Mouse (Mus musculus): ENCODE results near the gene Tmsb15l.
"Not testable (repeated sequence)": the region's sequence is repeated elsewhere in the genome, so short reads cannot be mapped to it uniquely, and the experiment has no call there.

Tmsb15l gene

DNA sequence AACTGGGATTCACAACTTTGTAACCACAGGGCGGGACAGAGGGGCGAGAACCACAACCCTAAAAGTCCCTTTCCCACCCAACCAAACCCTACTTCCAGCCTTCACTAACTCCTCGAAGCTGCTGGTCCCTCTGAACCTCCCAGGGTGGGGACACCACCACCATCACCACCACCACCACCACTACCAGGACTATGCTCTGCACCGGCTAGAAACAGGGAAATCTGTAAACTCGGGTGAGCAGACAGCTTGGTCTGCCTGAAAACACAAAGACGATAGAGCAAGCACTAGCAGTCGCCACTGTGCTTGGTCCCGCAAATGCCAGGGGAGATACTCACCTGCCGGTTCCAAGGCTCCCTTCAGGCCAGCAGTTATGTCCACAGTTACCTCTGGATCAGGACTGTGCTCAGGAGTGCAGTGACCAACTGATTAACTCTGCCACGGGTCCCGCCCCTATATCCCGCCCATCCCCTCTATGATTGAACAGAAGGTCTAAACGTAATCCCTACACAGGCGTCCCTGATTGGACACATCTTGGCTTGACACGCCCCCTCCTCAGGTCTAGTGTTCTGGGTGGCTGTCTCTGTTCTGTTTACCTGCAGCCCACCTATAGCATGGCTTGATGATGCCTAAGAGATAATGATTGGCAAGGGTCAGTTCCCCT lies at the start of gene Tmsb15l, which contains the start of gene Tmsb15b1:
Gene Tmsb15l, minus strand, starts transcription at position 446 of the 661 bp plus-strand sequence.
Gene Tmsb15b1, minus strand, starts transcription at position 451 of the 661 bp plus-strand sequence.
- no peak for DNase-seq (ENCODE audit: low read depth, low spot score)

- DNase-seq (ENCODE audit: low read depth, low spot score): peak; percentile 29
Observed at GRCm38 (mm10) chrX:137019310-137019709, 42.6 kb upstream of the Tmsb15l start.

- DNase-seq (ENCODE audit: low read depth, low spot score): no peak
Observed at GRCm38 (mm10) chrX:137017668-137018067, 41.0 kb upstream of the Tmsb15l start.

DNA sequence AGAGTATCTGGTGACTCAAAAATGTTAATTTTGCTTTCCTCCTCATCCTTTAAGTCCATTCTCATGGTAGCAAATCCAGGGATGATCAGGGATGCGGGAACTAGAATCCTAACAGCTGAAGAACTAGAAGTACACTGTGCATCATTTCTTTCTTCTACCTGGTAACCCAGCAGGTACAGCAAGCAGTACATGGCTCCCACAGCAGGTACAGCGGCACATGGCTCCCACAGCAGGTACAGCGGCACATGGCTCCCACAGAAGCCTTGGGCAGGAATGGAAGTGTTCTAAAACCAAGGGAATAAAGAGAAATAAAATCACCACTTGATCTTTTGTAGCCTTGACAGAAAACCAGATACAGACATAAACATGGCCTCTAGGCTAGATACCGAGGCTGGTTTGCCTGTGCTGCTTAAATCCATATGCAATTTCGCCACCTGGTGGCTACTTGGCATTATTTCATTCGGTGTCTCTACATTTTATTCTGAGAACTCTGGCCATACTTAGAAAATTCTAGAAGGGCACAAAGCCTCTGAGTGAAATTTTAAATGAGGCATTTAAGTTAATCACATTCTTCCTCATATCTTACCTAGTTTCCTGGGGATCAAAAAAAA lies 38.5 kb upstream of the Tmsb15l start:
- no peak for DNase-seq (ENCODE audit: low read depth, low spot score)

DNA sequence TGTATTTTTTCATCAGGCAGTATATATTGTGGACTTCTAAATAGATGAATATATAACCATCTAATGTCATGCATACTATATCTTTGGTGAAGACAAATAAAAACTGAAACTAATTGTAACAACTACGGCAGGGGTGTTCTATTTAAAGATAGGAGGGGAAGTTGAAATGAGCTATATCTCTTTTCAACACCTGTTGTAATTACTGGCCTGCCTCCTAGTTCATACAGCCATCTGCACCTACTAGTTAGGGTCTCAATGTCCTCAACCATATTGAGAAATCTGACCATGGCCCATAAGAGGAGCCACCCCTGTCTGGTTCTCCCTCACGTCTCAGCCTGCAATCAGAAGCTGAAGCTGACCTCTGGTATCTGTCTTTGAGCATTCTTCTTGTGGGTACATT lies 19.6 kb upstream of the Tmsb15l start:
- DNase-seq (ENCODE audit: low read depth, low spot score): no peak

- no peak for DNase-seq (ENCODE audit: low read depth, low spot score)
Observed at GRCm38 (mm10) chrX:136993641-136994040, 17.0 kb upstream of the Tmsb15l start.

DNA sequence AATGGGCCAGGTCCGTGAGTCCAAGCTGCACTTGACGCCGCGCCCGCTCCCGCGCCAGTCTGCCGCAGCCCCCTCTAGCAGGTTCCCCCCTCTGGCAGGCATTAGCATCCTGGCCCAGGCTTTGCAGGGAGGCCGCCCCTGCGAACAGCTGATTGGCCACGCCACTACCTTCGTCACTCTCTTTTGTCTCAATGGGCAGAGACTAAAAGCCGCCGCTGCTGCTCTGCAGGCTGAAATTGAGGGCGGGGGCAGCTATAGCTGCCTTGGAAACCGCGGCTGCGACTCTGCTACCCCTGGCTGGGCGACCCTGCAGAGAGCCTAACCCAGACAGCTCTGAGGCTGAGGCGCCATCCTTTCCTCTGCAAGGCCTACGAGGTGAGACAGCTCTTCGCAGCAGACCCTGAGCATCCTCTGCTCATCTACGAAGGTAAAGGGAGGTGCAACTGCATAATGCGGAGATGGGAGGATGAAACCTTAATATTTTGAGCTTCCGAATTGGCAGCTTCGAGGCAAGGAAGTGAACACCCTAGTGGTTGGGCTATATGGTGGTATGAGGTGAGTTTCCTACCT lies 16.4 kb upstream of the Tmsb15l start, which contains the start of gene Zcchc18:
Gene Zcchc18, plus strand, starts transcription at position 178 of the 570 bp plus-strand sequence.
- DNase-seq (ENCODE audit: low read depth, low spot score): peak; percentile 70

DNA sequence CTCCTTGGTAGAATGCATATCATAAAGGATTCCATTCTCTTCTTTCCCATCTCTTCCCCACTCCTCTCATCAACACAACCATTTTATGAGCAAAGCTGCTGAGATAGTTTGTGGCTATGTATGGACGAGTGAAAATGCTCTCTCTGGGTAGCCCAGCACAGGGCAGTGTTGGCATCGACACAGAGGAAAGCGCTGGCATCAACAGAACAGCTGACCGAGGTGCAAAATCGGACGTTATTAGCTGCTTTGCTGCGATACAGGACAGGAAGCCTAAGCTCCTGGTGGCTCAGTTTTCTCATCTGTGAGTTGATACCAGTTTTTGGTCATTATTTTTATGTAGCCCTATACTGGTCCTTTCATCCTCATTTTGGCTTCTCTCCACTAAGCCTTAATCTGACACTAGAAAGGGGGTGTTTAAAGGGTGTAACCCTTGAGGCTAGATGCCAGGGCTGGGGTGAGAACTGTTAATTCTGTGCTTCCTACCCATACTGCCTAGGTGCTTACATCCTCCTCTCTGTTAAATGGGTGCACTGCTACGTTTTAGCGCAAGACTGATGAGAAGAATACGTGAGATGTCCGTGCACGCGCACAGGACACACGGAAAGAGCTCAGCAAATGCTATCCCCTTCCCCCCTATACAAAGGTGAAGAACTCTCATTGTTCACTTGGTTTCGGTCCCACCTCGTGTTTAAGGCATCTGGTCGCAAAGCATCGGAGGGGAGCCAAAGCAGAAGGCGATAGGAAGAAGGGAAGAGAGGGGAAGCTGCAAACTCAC lies 15.7 kb upstream of the Tmsb15l start:
- DNase-seq (ENCODE audit: low read depth, low spot score): no peak

DNA sequence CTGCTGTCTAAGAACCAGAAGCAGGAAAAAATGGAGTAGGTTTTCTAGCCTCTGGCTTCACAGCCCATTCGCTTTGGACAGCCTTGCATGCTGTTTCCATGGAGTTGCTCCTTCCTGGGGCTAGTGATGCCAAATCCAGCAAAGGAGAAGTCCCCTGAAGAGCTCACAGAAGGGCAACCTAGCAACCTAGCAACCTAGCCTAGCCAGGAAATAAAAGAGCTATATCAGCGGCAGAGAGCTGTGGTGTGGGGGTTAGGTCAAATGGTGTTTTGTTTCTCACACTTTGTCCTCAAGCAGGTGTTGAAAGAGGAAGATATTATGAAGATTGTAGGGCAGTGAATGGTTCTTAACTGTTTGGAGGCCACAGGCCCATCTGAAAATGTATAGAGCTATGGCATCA lies 14.6 kb upstream of the Tmsb15l start:
- no peak for DNase-seq (ENCODE audit: low read depth, low spot score)

DNA sequence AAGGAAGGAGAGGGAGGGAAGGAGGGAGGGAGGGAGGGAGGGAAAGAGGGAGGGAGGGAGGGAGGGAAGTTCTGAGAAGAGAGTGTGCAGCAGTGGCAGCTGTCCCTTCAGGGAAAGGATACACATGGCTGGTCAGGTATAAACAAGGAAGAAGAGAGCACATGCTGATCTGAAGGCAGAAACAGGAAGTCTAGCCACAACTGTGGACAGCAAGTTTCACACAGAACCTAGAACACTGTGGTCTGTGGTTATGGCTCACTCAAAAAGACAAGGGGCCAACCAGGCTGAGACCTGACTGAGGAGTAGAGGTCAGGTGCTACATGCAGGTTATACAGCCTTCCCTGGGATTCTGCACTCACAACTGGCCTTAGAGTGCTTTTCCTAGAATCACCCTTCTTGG lies 9.4 kb upstream of the Tmsb15l start:
- DNase-seq (ENCODE audit: low read depth, low spot score): no peak

GRCm38 (mm10) chrX:136978616-136979015 lies 1.9 kb upstream of the Tmsb15l start:
- no peak for DNase-seq (ENCODE audit: low read depth, low spot score)

- DNase-seq (ENCODE audit: low read depth, low spot score): not testable (repeated sequence)
Observed at GRCm38 (mm10) chrX:136975397-136975796, 1.3 kb downstream of the Tmsb15l start, which contains the start of gene Tmsb15b2. Tmsb15b2 (minus strand) TSS chrX:136975497.

DNA sequence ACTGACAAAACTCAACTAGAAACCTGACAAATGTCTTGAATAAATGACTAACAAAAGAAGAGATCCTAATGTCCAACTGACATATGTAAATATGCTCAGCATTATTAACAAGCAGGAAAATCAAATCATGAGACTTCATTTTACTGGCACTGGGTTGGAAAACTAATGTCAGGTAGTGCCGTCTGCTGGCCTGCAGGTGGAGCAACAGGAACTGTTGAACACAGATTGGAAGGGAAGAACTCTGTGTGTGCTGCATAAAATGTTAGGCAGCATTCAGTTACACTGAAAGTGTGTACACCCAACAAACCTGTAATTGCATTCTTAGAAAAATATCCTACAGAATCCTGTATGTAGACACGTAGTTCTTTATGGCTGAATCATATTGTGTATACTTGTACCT lies 17.0 kb downstream of the Tmsb15l start:
- DNase-seq (ENCODE audit: low read depth, low spot score): no peak

DNA sequence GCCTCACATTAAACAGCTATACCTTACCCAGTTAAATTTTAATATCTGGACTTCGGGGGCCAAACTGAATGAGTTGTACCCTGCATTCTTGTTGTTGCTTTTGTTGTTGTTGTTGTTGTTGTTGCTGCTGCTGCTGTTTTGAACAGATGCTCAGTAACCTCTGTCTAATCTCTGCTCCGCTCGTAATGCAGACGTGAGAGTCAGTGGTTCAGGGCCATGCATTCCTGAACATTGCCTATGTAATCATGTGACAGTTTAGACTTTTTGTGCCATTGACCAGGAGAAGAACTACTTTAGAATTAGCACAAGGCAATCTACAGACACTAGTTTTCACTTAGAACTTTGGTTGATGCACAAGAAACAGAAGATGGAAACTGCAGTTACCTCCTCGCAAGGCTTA lies 18.4 kb downstream of the Tmsb15l start:
- not testable (repeated sequence) for DNase-seq (ENCODE audit: low read depth, low spot score)

DNA sequence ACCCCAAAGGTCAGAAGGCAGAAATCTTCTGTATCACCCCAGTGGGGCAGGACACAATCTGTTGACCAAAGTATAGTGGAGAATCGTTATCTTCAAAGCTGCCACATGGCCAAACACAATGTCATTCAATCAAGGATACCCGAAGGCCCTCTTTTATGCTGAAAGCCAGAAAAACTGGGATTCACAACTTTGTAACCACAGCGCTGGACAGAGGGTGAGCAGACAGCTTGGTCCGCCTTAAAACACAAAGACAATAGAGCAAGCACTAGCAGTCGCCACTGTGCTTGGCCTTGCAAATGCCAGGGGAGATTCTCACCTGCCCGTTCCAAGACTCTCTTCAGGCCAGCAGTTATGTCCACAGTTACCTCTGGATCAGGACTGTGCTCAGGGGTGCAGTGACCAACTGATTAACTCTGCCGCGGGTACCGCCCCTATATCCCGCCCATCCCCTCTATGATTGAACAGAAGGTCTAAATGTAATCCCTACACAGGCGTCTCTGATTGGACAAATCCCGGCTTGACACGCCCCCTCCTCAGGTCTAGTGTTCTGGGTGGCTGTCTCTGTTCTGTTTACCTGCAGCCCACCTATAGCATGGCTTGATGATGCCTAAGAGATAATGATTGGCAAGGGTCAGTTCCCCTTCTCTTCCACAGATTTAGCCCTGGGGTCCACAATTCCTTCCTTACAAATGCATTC lies 18.9 kb downstream of the Tmsb15l start:
- peak; percentile 8 for DNase-seq (ENCODE audit: low read depth, low spot score)

DNA sequence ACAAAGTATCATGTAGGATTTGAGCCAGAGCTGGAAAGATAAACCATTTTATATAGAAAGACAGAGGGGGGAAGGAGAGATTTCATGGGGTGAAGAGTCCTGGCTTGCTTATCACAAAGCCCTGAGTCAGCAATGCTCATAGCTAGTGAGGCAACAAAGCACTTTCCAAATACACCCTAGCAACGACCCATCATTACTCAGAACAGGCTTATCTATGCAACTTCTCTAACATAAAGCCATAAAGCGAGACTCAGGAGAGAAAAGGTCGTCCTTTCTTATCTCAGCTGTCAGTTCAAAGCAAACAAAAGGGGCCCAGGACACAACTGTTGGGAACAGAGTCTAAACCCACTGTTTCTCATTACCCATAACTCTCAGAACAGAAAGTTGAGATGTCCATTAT lies 38.7 kb downstream of the Tmsb15l start:
- no peak for DNase-seq (ENCODE audit: low read depth, low spot score)

DNA sequence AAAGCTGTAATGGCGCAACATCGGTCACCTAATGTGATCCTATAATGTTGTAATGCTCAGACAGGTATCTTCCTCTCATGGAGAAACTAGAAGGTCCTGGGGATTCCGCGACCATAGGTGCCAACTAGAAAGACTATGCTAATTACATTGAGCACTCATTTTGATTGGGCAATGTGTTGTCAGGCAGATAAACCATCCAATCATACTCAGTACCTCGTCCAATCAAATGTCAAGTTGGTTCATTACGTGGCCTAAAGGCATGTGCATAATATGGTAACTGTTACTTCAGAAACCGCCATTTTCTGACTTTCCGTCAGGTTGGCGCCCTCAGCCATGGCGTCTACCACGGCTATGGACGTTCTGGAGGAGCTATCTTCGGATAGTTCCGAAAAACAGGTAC lies 49.6 kb downstream of the Tmsb15l start, which contains the start of gene H2bfm:
Gene H2bfm, plus strand, starts transcription at position 295 of the 400 bp plus-strand sequence.
- DNase-seq (ENCODE audit: low read depth, low spot score): no peak

- no peak for DNase-seq (ENCODE audit: low read depth, low spot score)
Observed at GRCm38 (mm10) chrX:136925863-136926262, 50.8 kb downstream of the Tmsb15l start.

Measured in embryo, embryonic 11.5 days (tissue).